ENCODE assay signal across 22 mouse cellular contexts in the genomic region with DNA sequence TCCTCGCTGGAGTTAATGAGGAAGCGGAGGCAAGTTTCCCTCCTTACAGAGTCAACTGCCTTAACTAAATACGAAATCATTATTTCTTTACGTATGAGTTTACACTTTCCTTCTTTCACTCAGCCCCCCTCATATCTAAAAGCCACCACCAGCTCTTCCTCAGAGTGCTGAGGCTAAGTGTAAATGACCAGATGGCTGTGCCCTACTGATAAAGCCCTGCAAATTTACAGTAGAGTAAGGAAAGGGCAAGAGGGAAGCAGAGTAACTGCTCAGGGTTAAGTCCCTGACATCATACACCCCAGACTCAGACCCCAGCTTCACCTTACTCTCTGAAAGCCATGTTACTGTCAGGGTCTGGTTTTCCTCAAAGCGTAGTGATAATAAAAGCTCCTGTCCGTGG. TPM values are rescaled to one million over a fixed set of nuclear protein-coding genes. Genes with fewer than 3 reads are reported as not detected.
DNase-seq lines count a peak whose midpoint lies in the region; ATAC-seq and TF ChIP-seq lines count a peak whose summit lies in the region.
"Had no signal": no experiment of that assay in that cellular context is flagged by ENCODE, and none has a peak within 500 bp of the region (broad histone marks: within the 10 kb centered on the region; RNA-seq: fewer than 3 reads in every experiment).

No protein-coding gene starts in this region.

- ATAC-seq in liver, embryonic 11.5 days (replicated peaks; ENCODE audit: low FRiP score): peak; percentile 81
- ATAC-seq in liver, postnatal 0 days: no peak
- peak; percentile 61 for ATAC-seq in liver, embryonic 14.5 days (ENCODE audit: insufficient read depth)
- ATAC-seq: CD4-positive, CD25-positive, alpha-beta regulatory T cell, adult 4 months; forebrain, embryonic 16.5 days had no signal

- no peak overlapping the region for H3K9ac ChIP-seq in liver, embryonic 11.5 days (ENCODE audit: low read depth, low read length)
- H3K9ac ChIP-seq in liver, postnatal 0 days (replicated peaks): no peak overlapping the region
- no peak overlapping the region for H3K9ac ChIP-seq in liver, embryonic 14.5 days (replicated peaks)
- H3K9ac ChIP-seq: embryonic facial prominence, embryonic 13.5 days; forebrain, embryonic 12.5 days; heart, embryonic 15.5 days; hindbrain, embryonic 15.5 days had no signal

- no peak for TF ChIP-seq EP300 in liver, postnatal 0 days (IDR thresholded peaks at IDR 0.05; ENCODE audit: low read depth)
- TF ChIP-seq EP300 in liver, embryonic 14.5 days (IDR thresholded peaks at IDR 0.05; ENCODE audit: low read depth): no peak

- peaks cover 5% of the 10 kb centered on the region for H3K27me3 ChIP-seq in liver, embryonic 11.5 days (replicated peaks; ENCODE audit: control insufficient read depth, insufficient read depth, low read length)
- H3K27me3 ChIP-seq in liver, postnatal 0 days (ENCODE audit: insufficient read depth, low read length): no peaks in the 10 kb centered on the region
- no peaks in the 10 kb centered on the region for H3K27me3 ChIP-seq in liver, embryonic 14.5 days (ENCODE audit: control insufficient read depth, insufficient read depth, low read length)
- H3K27me3 ChIP-seq: embryonic facial prominence, embryonic 13.5 days; forebrain, embryonic 12.5 days; heart, embryonic 15.5 days; hindbrain, embryonic 15.5 days had no signal

- TF ChIP-seq CTCF in liver, postnatal 0 days (IDR thresholded peaks at IDR 0.05; ENCODE audit: low read depth): no peak
- TF ChIP-seq CTCF in liver, embryonic 14.5 days (IDR thresholded peaks at IDR 0.05; ENCODE audit: low read depth): no peak

- 26% methylated on average over 6 of the region's 6 CpGs for WGBS in liver, embryonic 11.5 days
- 38% methylated on average over 6 of the region's 6 CpGs for WGBS in liver, postnatal 0 days (ENCODE audit: insufficient replicate concordance)
- WGBS in liver, embryonic 14.5 days (ENCODE audit: insufficient replicate concordance): 25% methylated on average over 6 of the region's 6 CpGs

- no peak overlapping the region for H3K27ac ChIP-seq in liver, embryonic 11.5 days (ENCODE audit: low read depth, low read length)
- H3K27ac ChIP-seq in liver, postnatal 0 days (ENCODE audit: low read depth): no peak overlapping the region
- no peak overlapping the region for H3K27ac ChIP-seq in liver, embryonic 14.5 days
- H3K27ac ChIP-seq: embryonic facial prominence, embryonic 13.5 days; forebrain, embryonic 12.5 days; heart, embryonic 15.5 days; hindbrain, embryonic 10.5 days; hindbrain, embryonic 15.5 days had no signal

- no peaks in the 10 kb centered on the region for H3K9me3 ChIP-seq in liver, embryonic 11.5 days (ENCODE audit: control insufficient read depth, low read length)
- H3K9me3 ChIP-seq in liver, postnatal 0 days (ENCODE audit: low read length): no peaks in the 10 kb centered on the region
- H3K9me3 ChIP-seq in liver, embryonic 14.5 days (ENCODE audit: control insufficient read depth, low read length): no peaks in the 10 kb centered on the region
- H3K9me3 ChIP-seq: embryonic facial prominence, embryonic 13.5 days; forebrain, embryonic 12.5 days; G1E; heart, embryonic 15.5 days; hindbrain, embryonic 10.5 days; hindbrain, embryonic 15.5 days had no signal

- peak overlapping the region; percentile 46 for H3K4me2 ChIP-seq in liver, embryonic 11.5 days
- H3K4me2 ChIP-seq in liver, postnatal 0 days (ENCODE audit: low read depth, low read length): no peak overlapping the region
- 0 out of 2 replicates have a peak overlapping the region, but pooled peaks have one; percentile 15 for H3K4me2 ChIP-seq in liver, embryonic 14.5 days (ENCODE audit: low read depth)
- H3K4me2 ChIP-seq: embryonic facial prominence, embryonic 13.5 days; forebrain, embryonic 12.5 days; heart, embryonic 15.5 days; hindbrain, embryonic 15.5 days had no signal

- H3K36me3 ChIP-seq in liver, embryonic 11.5 days (ENCODE audit: control insufficient read depth, insufficient read depth, low read length): no peaks in the 10 kb centered on the region
- no peaks in the 10 kb centered on the region for H3K36me3 ChIP-seq in liver, postnatal 0 days (replicated peaks; ENCODE audit: insufficient read depth, low read length)
- H3K36me3 ChIP-seq in liver, embryonic 14.5 days (replicated peaks; ENCODE audit: control insufficient read depth, insufficient read depth, low read depth): no peaks in the 10 kb centered on the region
- H3K36me3 ChIP-seq: embryonic facial prominence, embryonic 13.5 days; forebrain, embryonic 12.5 days; G1E; heart, embryonic 15.5 days; hindbrain, embryonic 10.5 days; hindbrain, embryonic 15.5 days had no signal

- peaks cover 8% of the 10 kb centered on the region for H3K4me1 ChIP-seq in liver, embryonic 11.5 days (replicated peaks; ENCODE audit: control insufficient read depth, insufficient read depth, low read length)
- H3K4me1 ChIP-seq in liver, postnatal 0 days (ENCODE audit: insufficient read depth): peaks cover 4% of the 10 kb centered on the region; the same call in 1 of the 2 replicates
- H3K4me1 ChIP-seq in liver, embryonic 14.5 days (replicated peaks; ENCODE audit: control insufficient read depth in 2 of 2, insufficient read depth in 2 of 2, low read length in 1 of 2): peaks cover 0 to 11% of the 10 kb centered on the region in 2 experiments; a peak in 1 of 4 replicates
- H3K4me1 ChIP-seq: embryonic facial prominence, embryonic 13.5 days; forebrain, embryonic 12.5 days; heart, embryonic 15.5 days; hindbrain, embryonic 15.5 days had no signal

- peak; percentile 30 for DNase-seq in embryo, embryonic 10.5 days (ENCODE audit: low spot score)
- no peak for DNase-seq in embryo, embryonic 11 days
- no peak for DNase-seq in liver, embryonic 11.5 days (ENCODE audit: low spot score)
- DNase-seq in liver, postnatal 0 days: no peak
- no peak for DNase-seq in liver, embryonic 14.5 days (ENCODE audit: low read depth in 3 of 3, low spot score in 3 of 3)
- DNase-seq in layer of hippocampus, adult 8-10 months (ENCODE audit: low spot score in 2 of 2): no peak
- no peak for DNase-seq in adrenal gland, postnatal 10 days
- DNase-seq: adrenal gland, postnatal 25 days; B cell, adult 2 months; cerebellum, adult 2 months; cerebellum, postnatal 10 days; gastrocnemius, postnatal 10 days; heart, adult 18-20 months; heart, postnatal 14 days had no signal

- H3K4me3 ChIP-seq in liver, embryonic 11.5 days (ENCODE audit: low read depth, low read length): no peak overlapping the region
- H3K4me3 ChIP-seq in liver, postnatal 0 days (ENCODE audit: low read depth, low read length): no peak overlapping the region
- H3K4me3 ChIP-seq in liver, embryonic 14.5 days (ENCODE audit: insufficient read depth in 1 of 2, low read depth in 2 of 2, low read length in 2 of 2): no peak overlapping the region
- H3K4me3 ChIP-seq: embryonic facial prominence, embryonic 13.5 days; forebrain, embryonic 12.5 days; heart, embryonic 15.5 days; hindbrain, embryonic 10.5 days; hindbrain, embryonic 15.5 days had no signal

RNA-seq across cellular contexts. Expression of a gene that starts 22.4 kb away (rescaled TPM):
- polyA plus RNA-seq in liver, embryonic 11.5 days (2014; fragmentation: Nextera tagmentation; extraction: Ambion mirVana): 0.22 and 0.29 TPM in 2 replicates
- polyA plus RNA-seq in liver, postnatal 0 days (2015; fragmentation: Nextera tagmentation; extraction: Ambion mirVana): 0.02 and 0.05 TPM in 2 replicates
- polyA plus RNA-seq in liver, embryonic 14.5 days (2012; rRNA removed): 0.04 and 0.07 TPM in 2 replicates
- 0.10 and 0.11 TPM in 2 replicates for polyA plus RNA-seq in liver, embryonic 14.5 days (2014; fragmentation: Nextera tagmentation; extraction: Ambion mirVana)
- 1 to 10 TPM in 1 of 4 experiments, under 1 TPM in 3; 0.45 to 1.0 (median 0.66) TPM for total RNA-seq in layer of hippocampus, adult 8-10 months (2022)
- 1 to 10 TPM in 1 of 2 experiments, under 1 TPM in 1; 0.75 to 1.1 TPM for total RNA-seq in adrenal gland, postnatal 10 days (2021)
- polyA plus RNA-seq: G1E had no signal
